9 mouse cellular contexts compared by ENCODE assay signal in the genomic region with DNA sequence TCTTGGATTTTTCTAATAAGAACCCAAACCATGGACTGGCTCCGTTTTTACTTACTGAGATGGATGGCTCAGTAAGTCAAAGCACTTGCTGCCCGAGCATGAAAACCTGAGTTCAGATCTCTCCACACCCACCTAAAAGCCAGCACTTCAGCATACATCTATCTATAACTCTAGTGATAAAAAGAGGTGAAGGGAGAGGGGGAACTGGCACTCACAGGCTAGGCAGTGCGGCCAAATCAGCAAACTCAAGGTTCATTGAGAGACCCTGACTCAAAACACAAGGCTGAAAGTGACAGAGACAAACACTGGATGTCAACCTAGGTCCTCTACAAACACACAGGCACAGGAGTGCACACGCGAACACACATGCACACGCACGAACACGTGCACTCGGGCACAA. TPM values are rescaled to one million over a fixed set of nuclear protein-coding genes. Genes with fewer than 3 reads are reported as not detected.
DNase-seq lines count a peak whose midpoint lies in the region; ATAC-seq and TF ChIP-seq lines count a peak whose summit lies in the region.
"Had no signal": no experiment of that assay in that cellular context is flagged by ENCODE, and none has a peak within 500 bp of the region (broad histone marks: within the 10 kb centered on the region; RNA-seq: fewer than 3 reads in every experiment).

No protein-coding gene starts in this region.

- no peak overlapping the region for H3K27ac ChIP-seq in kidney, postnatal 0 days
- no peak overlapping the region for H3K27ac ChIP-seq in forebrain, embryonic 16.5 days (ENCODE audit: low read length)
- no peak overlapping the region for H3K27ac ChIP-seq in intestine, embryonic 16.5 days (ENCODE audit: low read length)
- no peak overlapping the region for H3K27ac ChIP-seq in midbrain, postnatal 0 days (ENCODE audit: low read depth, low read length)

- DNase-seq in kidney, postnatal 0 days (ENCODE audit: low spot score) = no peak
- DNase-seq in kidney, postnatal 10 days = no peak
- no peak for DNase-seq in midbrain, postnatal 0 days (ENCODE audit: low spot score)
- DNase-seq in embryo, embryonic 10 days (ENCODE audit: low spot score) = no peak
- no peak for DNase-seq in right cerebral cortex, postnatal 4 days
- DNase-seq: adrenal gland, adult 8-10 months; layer of hippocampus, postnatal 36 days had no signal

- no peak overlapping the region for H3K4me3 ChIP-seq in kidney, postnatal 0 days (replicated peaks; ENCODE audit: low read depth, low read length)
- H3K4me3 ChIP-seq in forebrain, embryonic 16.5 days (replicated peaks; ENCODE audit: low read length) = no peak overlapping the region
- no peak overlapping the region for H3K4me3 ChIP-seq in intestine, embryonic 16.5 days (ENCODE audit: low read length)
- H3K4me3 ChIP-seq in midbrain, postnatal 0 days (ENCODE audit: low read depth, low read length) = no peak overlapping the region; the same call in 1 of the 2 replicates

- no peak overlapping the region for H3K9ac ChIP-seq in kidney, postnatal 0 days (ENCODE audit: low read depth, low read length)
- no peak overlapping the region for H3K9ac ChIP-seq in forebrain, embryonic 16.5 days (replicated peaks; ENCODE audit: low read depth, low read length)
- H3K9ac ChIP-seq in intestine, embryonic 16.5 days (ENCODE audit: low read depth, low read length) = peak overlapping the region; percentile 17; the same call in 1 of the 2 replicates
- H3K9ac ChIP-seq in midbrain, postnatal 0 days (replicated peaks; ENCODE audit: low read length, poor library complexity, severe bottlenecking) = no peak overlapping the region

- WGBS in kidney, postnatal 0 days = 90% methylated on average over 9 of the region's 9 CpGs
- WGBS in forebrain, embryonic 16.5 days = 97% methylated on average over 9 of the region's 9 CpGs
- 94% methylated on average over 9 of the region's 9 CpGs for WGBS in intestine, embryonic 16.5 days
- 98% methylated on average over 9 of the region's 9 CpGs for WGBS in midbrain, postnatal 0 days

- no peaks in the 10 kb centered on the region for H3K27me3 ChIP-seq in kidney, postnatal 0 days (ENCODE audit: insufficient read depth, low read length)
- no peaks in the 10 kb centered on the region for H3K27me3 ChIP-seq in forebrain, embryonic 16.5 days (replicated peaks; ENCODE audit: control insufficient read depth, insufficient read depth, low read length)
- H3K27me3 ChIP-seq in intestine, embryonic 16.5 days (replicated peaks; ENCODE audit: control insufficient read depth, insufficient read depth, low read length) = no peaks in the 10 kb centered on the region
- no peaks in the 10 kb centered on the region for H3K27me3 ChIP-seq in midbrain, postnatal 0 days (ENCODE audit: insufficient read depth, low read length)

- TF ChIP-seq CTCF in kidney, postnatal 0 days (IDR thresholded peaks at IDR 0.05; ENCODE audit: low read depth) = no peak
- TF ChIP-seq CTCF in midbrain, postnatal 0 days (IDR thresholded peaks at IDR 0.05) = no peak

- no peaks in the 10 kb centered on the region for H3K9me3 ChIP-seq in kidney, postnatal 0 days (replicated peaks; ENCODE audit: low read length)
- no peaks in the 10 kb centered on the region for H3K9me3 ChIP-seq in forebrain, embryonic 16.5 days (ENCODE audit: control insufficient read depth, low read length)
- H3K9me3 ChIP-seq in intestine, embryonic 16.5 days (ENCODE audit: control insufficient read depth, low read length) = no peaks in the 10 kb centered on the region
- no peaks in the 10 kb centered on the region for H3K9me3 ChIP-seq in midbrain, postnatal 0 days (ENCODE audit: low read length)

- H3K4me2 ChIP-seq in kidney, postnatal 0 days (ENCODE audit: low read length) = peak overlapping the region; percentile 94
- H3K4me2 ChIP-seq in forebrain, embryonic 16.5 days (ENCODE audit: low read length) = peak overlapping the region; percentile 66
- peak overlapping the region; percentile 72; the same call in 1 of the 2 replicates for H3K4me2 ChIP-seq in intestine, embryonic 16.5 days (ENCODE audit: low read depth, low read length)
- peak overlapping the region; percentile 76 for H3K4me2 ChIP-seq in midbrain, postnatal 0 days (ENCODE audit: low read depth, low read length, poor library complexity, severe bottlenecking)

- no peak for ATAC-seq in kidney, postnatal 0 days (replicated peaks; ENCODE audit: low FRiP score, low read depth)
- ATAC-seq in forebrain, embryonic 16.5 days = no peak
- ATAC-seq in intestine, embryonic 16.5 days = no peak
- ATAC-seq in midbrain, postnatal 0 days (ENCODE audit: low FRiP score) = no peak

- H3K4me1 ChIP-seq in kidney, postnatal 0 days (replicated peaks; ENCODE audit: insufficient read depth, low read length) = peaks cover 8% of the 10 kb centered on the region
- H3K4me1 ChIP-seq in forebrain, embryonic 16.5 days (replicated peaks; ENCODE audit: control insufficient read depth, insufficient read depth, low read length) = peaks cover 30% of the 10 kb centered on the region
- peaks cover 18% of the 10 kb centered on the region for H3K4me1 ChIP-seq in intestine, embryonic 16.5 days (ENCODE audit: control insufficient read depth, insufficient read depth, low read length)
- peaks cover 13% of the 10 kb centered on the region for H3K4me1 ChIP-seq in midbrain, postnatal 0 days (ENCODE audit: insufficient read depth, low read length)

- no peaks in the 10 kb centered on the region for H3K36me3 ChIP-seq in kidney, postnatal 0 days (ENCODE audit: insufficient read depth, low read length)
- no peaks in the 10 kb centered on the region for H3K36me3 ChIP-seq in forebrain, embryonic 16.5 days (ENCODE audit: control insufficient read depth, insufficient read depth)
- H3K36me3 ChIP-seq in intestine, embryonic 16.5 days (ENCODE audit: control insufficient read depth, insufficient read depth, low read length) = 0 out of 2 replicates have a peak, but pooled peaks cover 2% of the 10 kb centered on the region
- no peaks in the 10 kb centered on the region for H3K36me3 ChIP-seq in midbrain, postnatal 0 days (ENCODE audit: insufficient read depth, low read length)

RNA-seq across cellular contexts. Expression of gene Insr, which starts 2.2 kb away (rescaled TPM):
- 26.5 and 27.2 TPM in 2 replicates for polyA plus RNA-seq in kidney, postnatal 0 days (2015; fragmentation: Nextera tagmentation; extraction: Ambion mirVana)
- polyA plus RNA-seq in forebrain, embryonic 16.5 days (2015; fragmentation: Nextera tagmentation; extraction: Ambion mirVana) = 53.4 and 66.7 TPM in 2 replicates
- polyA plus RNA-seq in intestine, embryonic 16.5 days (2015; fragmentation: Nextera tagmentation; extraction: Ambion mirVana) = 32.5 and 33.2 TPM in 2 replicates
- total RNA-seq in midbrain, postnatal 0 days (2014; rRNA removed) = 40.3 and 44.5 TPM in 2 replicates
- 30.0 and 32.9 TPM in 2 replicates for polyA plus RNA-seq in midbrain, postnatal 0 days (2015; fragmentation: Nextera tagmentation; extraction: Ambion mirVana)
